Mouse (Mus musculus) MEL-GATA-1-ER (cell line): ENCODE measurements around the gene Irak1bp1.

Experiments used
- DNase-seq: peaks from one replicate; pipeline ENCODE4 v3.0.0-alpha.2; 2012; ENCODE audit warnings: low read depth; ENCODE audit errors: extremely low read depth

The Irak1bp1 gene

GRCm38 (mm10) chr9:82877078-82877477, 47.7 kb downstream of the Irak1bp1 start:
- DNase-seq, result no peak

GRCm38 (mm10) chr9:82884177-82884576, 54.8 kb downstream of the Irak1bp1 start:
- DNase-seq, result no peak

- DNase-seq, result peak; percentile 4
Observed at GRCm38 (mm10) chr9:82888645-82889044, 59.3 kb downstream of the Irak1bp1 start.
